Mouse (Mus musculus) liver, embryonic 14.5 days (tissue): ENCODE results near the gene Pou2f1.

Experiments
- CTCF ChIP-seq: IDR thresholded peaks from 2 replicates; pipeline ENCODE4 v1.5.1; 2016; ENCODE audit warnings: antibody characterized with exemption, low read depth, control low read depth
- EP300 ChIP-seq: IDR thresholded peaks from 2 replicates; pipeline ENCODE4 v1.6.1; 2016; ENCODE audit warnings: antibody characterized with exemption, low read depth

DNA sequence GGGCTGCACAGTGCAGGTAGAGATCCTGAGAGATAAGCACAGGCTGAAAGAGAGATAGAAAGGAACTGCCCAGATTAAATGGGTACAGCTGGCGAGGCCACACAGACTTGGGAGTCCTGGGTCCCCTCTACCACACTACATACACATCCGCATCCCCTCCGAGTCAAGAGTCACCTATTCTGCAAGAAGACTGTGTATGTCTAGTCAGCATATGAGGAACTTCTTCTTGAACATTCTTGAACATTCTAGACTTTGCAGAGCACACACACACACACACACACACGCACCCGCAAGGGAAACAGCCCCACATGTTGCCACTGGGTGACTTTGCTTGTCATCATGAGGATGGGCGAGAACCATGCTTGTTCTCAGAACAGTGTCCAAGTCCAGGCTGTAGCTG lies 173.9 kb downstream of the Pou2f1 start:
- no peak for TF ChIP-seq CTCF
- no peak for TF ChIP-seq EP300
